Mouse (Mus musculus): ENCODE results near the gene Scrn2. TPM values are rescaled to one million over a fixed set of nuclear protein-coding genes. Genes with fewer than 3 reads are reported as not detected.

Gene Scrn2
- total and polyA plus RNA-seq, 2 experiments from 2014 or later, result 12.4 to 24.0 TPM

DNA sequence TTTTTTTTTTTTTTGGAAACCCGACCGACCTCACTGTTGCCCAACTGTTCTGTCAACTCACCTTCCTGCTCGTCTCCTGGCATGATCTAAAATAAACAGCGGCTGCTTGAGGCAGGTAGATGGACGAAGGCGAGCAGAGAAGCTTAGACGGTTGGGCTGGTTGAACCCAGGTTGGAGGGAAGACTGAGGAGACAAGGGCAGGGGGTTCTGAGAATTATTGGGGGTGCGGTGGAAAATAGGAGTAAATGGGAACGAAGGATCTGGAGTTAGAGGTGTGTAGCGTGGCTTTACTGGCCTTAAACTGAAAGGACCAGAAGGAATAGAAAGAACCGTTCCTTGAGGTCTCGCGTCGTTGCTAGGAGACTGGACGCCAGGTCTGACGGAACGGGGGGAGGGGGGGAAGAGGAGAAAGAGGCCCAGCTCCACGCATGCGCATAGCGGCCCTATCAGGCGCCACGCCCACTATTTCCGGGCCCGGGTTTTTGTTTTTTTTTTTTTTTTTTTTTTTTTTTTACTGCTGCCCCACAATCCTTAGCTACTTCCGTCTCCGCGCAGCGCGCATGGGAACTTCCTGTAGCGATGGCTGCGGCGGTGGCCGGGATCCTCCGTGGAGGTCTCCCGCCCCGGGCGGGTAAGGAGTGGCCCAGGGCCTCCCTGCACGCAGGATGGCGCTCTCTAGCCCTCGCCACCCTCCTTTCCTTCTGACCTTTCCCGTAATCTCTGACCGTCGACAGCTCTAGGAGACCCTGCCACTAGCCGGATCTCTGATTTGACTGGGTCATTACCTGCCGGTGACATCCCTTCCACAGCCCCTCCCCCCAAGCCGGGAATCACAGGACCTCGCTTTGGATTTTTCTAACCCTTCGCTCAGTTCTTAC lies 11.5 kb downstream of the Scrn2 start, which contains the start of the genes Lrrc46 and Mrpl10:
TSS of gene Lrrc46 (minus strand) at position 386 of the 878 bp plus-strand sequence.
TSS of gene Mrpl10 (plus strand) at position 539 of the 878 bp plus-strand sequence.
- Histone ChIP-seq H3K9me3 (ENCODE audit: low read length) (no peaks in the 10 kb centered on the region), H3K27me3 (ENCODE audit: insufficient read depth, low read length) (no peaks in the 10 kb centered on the region), H3K4me3 (ENCODE audit: low read length) (peak within 1 kb of the TSS; percentile 80), H3K27ac (peak within 1 kb of the TSS; percentile 82), H3K4me2 (ENCODE audit: low read depth, low read length) (peak within 1 kb of the TSS; percentile 71), H3K4me1 (ENCODE audit: insufficient read depth, low read length) (peaks cover 5% of the 10 kb centered on the region; the same call in 1 of the 2 replicates), H3K9ac (replicated peaks; ENCODE audit: low read length) (peak within 1 kb of the TSS; percentile 82), H3K36me3 (ENCODE audit: insufficient read depth, low read length) (no peaks in the 10 kb centered on the region)
- 0 out of 2 replicates have a peak, but pooled peaks have one; percentile 2 for TF ChIP-seq CTCF (IDR thresholded peaks at IDR 0.05; ENCODE audit: low read depth)
- DNase-seq (ENCODE audit: low spot score) (peak; percentile 98), ATAC-seq (peak; percentile 94)
- WGBS, result under 1% methylated on average over 48 of the region's 48 CpGs

DNA sequence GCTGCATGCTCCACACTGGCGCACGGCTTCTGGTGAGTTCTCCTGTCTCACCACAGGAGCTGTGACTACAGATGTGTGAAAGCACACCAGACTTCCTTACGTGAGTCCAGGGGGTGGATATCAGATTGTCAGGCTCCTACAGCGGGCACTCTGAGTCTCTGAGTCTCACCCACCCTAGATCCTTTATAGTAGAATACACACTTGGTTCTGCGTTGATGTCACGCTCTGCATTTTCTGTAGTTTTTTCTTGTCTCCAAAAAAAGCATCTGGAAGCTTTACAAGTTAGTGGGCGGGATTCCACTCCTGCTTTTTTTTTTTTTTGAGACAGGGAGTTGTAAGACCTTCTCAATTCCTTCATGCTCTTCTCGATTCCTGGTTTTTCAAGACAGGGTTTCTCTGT lies 15.2 kb downstream of the Scrn2 start:
- Histone ChIP-seq H3K27ac (no peak overlapping the region), H3K4me2 (ENCODE audit: low read depth, low read length) (no peak overlapping the region), H3K4me3 (ENCODE audit: low read length) (no peak overlapping the region), H3K27me3 (ENCODE audit: insufficient read depth, low read length) (no peaks in the 10 kb centered on the region), H3K9ac (replicated peaks; ENCODE audit: low read length) (no peak overlapping the region), H3K36me3 (ENCODE audit: insufficient read depth, low read length) (0 out of 2 replicates have a peak, but pooled peaks cover 6% of the 10 kb centered on the region), H3K4me1 (ENCODE audit: insufficient read depth, low read length) (peaks cover 6% of the 10 kb centered on the region; the same call in 1 of the 2 replicates), H3K9me3 (ENCODE audit: low read length) (no peaks in the 10 kb centered on the region)
- DNase-seq (ENCODE audit: low spot score) (no peak), ATAC-seq (no peak)
- TF ChIP-seq CTCF (IDR thresholded peaks at IDR 0.05; ENCODE audit: low read depth), result no peak
- WGBS, result 97% methylated on average over 8 of the region's 8 CpGs

DNA sequence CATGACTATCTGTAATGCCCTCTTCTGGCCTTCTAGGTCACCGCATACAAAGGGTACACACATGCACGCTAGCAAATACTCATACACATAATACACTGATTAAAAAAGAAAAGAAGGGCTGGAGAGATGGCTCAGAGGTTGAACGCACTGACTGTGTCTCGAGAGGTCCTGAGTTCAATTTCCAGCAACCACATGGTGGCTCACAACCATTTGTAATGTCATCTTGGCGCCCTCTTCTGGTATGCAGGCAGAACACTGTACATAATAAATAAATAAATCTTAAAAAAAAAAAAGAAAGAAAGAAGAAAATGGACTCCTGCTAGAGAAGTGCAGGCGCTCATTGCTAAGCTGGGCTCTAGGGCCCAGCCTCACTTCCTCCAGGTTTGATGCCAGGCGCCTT lies 16.1 kb downstream of the Scrn2 start:
- Histone ChIP-seq H3K36me3 (ENCODE audit: insufficient read depth, low read length) (0 out of 2 replicates have a peak, but pooled peaks cover 6% of the 10 kb centered on the region), H3K4me1 (ENCODE audit: insufficient read depth, low read length) (peaks cover 14% of the 10 kb centered on the region; the same call in 1 of the 2 replicates)
- WGBS, result 85% methylated on average over 7 of the region's 7 CpGs

DNA sequence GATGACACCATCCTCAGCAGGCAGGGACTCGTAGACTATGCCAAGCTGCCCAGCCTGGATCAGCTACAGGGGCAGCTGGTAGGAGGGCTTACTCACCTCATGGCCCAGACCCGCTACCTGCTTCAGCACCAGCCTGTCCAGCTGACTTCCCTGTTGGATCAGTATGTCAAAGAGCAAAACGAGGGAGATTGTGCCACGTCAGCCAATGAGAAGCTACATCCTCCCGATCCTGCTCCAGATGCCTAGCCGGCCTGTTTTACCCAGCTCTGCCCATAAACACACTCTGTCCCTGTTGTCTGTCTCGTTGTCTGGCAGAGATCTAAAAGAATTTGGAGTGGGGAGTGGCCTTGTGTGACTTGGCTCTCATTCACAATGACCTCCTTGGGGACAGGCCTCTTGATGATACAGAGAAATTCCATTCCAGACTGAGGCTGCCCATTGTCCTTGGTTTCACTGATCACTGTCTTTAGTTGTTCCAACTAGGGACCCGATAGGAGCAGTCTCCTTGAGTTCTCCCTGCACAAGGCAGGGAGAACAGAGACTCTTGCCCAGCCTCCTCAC lies 18.4 kb downstream of the Scrn2 start:
- Histone ChIP-seq H3K4me1 (ENCODE audit: insufficient read depth, low read length) (peaks cover 22% of the 10 kb centered on the region), H3K27me3 (ENCODE audit: insufficient read depth, low read length) (no peaks in the 10 kb centered on the region), H3K36me3 (ENCODE audit: insufficient read depth, low read length) (0 out of 2 replicates have a peak, but pooled peaks cover 6% of the 10 kb centered on the region), H3K9ac (replicated peaks; ENCODE audit: low read length) (no peak overlapping the region), H3K4me3 (ENCODE audit: low read length) (no peak overlapping the region), H3K9me3 (ENCODE audit: low read length) (no peaks in the 10 kb centered on the region), H3K4me2 (ENCODE audit: low read depth, low read length) (no peak overlapping the region), H3K27ac (no peak overlapping the region)
- DNase-seq (ENCODE audit: low spot score) (no peak), ATAC-seq (no peak)
- WGBS, result 79% methylated on average over 8 of the region's 8 CpGs
- TF ChIP-seq CTCF (IDR thresholded peaks at IDR 0.05; ENCODE audit: low read depth), result no peak

More for the DNA sequence above, 16.1 kb downstream of the Scrn2 start:
- Histone ChIP-seq H3K27me3 (ENCODE audit: insufficient read depth, low read length) (no peaks in the 10 kb centered on the region), H3K4me2 (ENCODE audit: low read depth, low read length) (no peak overlapping the region), H3K4me3 (ENCODE audit: low read length) (no peak overlapping the region), H3K9ac (replicated peaks; ENCODE audit: low read length) (no peak overlapping the region), H3K9me3 (ENCODE audit: low read length) (no peaks in the 10 kb centered on the region), H3K27ac (no peak overlapping the region)
- DNase-seq (ENCODE audit: low spot score) (peak; percentile 13), ATAC-seq (no peak)
- TF ChIP-seq CTCF (IDR thresholded peaks at IDR 0.05; ENCODE audit: low read depth), result peak; percentile 27

DNA sequence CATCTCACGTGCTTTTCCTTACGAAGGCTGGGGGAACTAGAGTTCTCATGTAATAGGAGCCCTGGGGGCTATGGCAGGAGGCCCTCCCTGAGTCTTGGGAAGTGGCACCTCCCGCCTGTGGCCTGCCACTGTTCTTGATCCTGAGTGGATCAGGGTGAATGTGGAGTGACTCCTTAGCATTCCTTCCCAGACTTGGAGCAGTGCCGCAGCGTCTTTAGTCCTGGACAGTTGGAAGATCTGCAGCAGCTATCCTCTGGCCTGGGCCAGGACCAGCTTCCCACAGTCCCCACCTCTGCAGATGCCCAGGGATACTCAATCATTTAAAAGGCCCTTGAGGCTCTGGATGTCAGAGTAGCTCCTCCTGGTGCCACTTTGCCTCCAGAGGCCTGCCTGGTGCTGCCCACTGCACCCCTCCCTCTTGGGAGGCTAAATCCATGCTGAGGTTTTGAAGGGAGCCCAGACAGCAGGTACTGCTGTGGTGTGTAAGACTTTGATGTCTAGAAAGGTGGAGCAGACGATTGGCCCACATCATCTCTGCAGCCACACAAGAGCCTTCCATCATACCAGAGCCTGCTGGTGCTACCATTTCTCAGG lies 19.9 kb downstream of the Scrn2 start:
- peak overlapping the region; percentile 78; the same call in 1 of the 2 replicates for H3K27ac ChIP-seq
- no peak for DNase-seq (ENCODE audit: low spot score)
- no peak for TF ChIP-seq CTCF (IDR thresholded peaks at IDR 0.05; ENCODE audit: low read depth)
- 73% methylated on average over 6 of the region's 6 CpGs for WGBS
- H3K9me3 ChIP-seq (ENCODE audit: low read length), result no peaks in the 10 kb centered on the region
- no peak overlapping the region for H3K4me2 ChIP-seq (ENCODE audit: low read depth, low read length)
- H3K9ac ChIP-seq (replicated peaks; ENCODE audit: low read length), result no peak overlapping the region
- no peak for ATAC-seq
- peaks cover 17% of the 10 kb centered on the region; the same call in 1 of the 2 replicates for H3K36me3 ChIP-seq (ENCODE audit: insufficient read depth, low read length)
- peaks cover 22% of the 10 kb centered on the region for H3K4me1 ChIP-seq (ENCODE audit: insufficient read depth, low read length)
- no peak overlapping the region for H3K4me3 ChIP-seq (ENCODE audit: low read length)
- H3K27me3 ChIP-seq (ENCODE audit: insufficient read depth, low read length), result no peaks in the 10 kb centered on the region

DNA sequence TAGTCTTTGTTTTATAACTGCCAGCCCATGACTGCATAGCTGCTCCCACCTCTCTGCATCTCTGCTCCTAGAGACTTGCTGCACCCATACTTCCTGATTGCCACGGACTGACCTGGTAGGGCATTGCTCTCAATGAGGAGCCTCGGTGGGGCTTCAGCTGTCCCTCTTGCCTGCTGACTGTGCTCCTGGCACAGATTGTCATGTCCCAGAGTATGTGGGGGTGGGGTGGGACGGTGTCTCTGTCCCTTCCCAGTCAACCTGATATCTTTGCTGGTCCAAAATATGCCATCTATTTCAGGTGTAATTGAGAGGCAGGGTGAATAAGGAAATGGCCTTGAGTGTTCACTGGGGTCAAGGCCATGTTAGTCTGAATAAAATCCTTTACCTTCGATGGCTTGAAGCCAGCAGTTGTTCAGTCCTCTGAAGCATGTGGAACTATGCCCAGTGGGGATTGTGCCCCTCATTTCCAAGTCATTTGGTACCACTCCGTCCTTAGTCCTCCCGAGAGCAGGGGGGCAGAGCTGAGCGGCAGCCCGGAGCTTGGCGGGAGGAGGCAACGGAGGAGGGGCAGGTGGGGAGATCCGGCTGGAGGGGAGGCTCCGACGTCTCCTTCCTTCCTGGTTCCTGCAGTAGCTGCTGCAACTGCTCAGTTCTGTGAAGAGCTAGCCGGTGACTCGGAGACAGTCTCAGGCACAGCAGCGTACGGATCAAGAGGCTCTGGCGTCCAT lies 20.6 kb downstream of the Scrn2 start, which contains the start of gene Osbpl7:
TSS of gene Osbpl7 (plus strand) at position 413 of the 728 bp plus-strand sequence.
- ATAC-seq (peak; percentile 88), DNase-seq (ENCODE audit: low spot score) (peak; percentile 89)
- Histone ChIP-seq H3K27ac (peak within 1 kb of the TSS; percentile 78), H3K27me3 (ENCODE audit: insufficient read depth, low read length) (no peaks in the 10 kb centered on the region), H3K9ac (replicated peaks; ENCODE audit: low read length) (peak within 1 kb of the TSS; percentile 67), H3K9me3 (ENCODE audit: low read length) (no peaks in the 10 kb centered on the region), H3K4me2 (ENCODE audit: low read depth, low read length) (peak within 1 kb of the TSS; percentile 96), H3K36me3 (ENCODE audit: insufficient read depth, low read length) (peaks cover 25% of the 10 kb centered on the region), H3K4me3 (ENCODE audit: low read length) (peak within 1 kb of the TSS; percentile 68), H3K4me1 (ENCODE audit: insufficient read depth, low read length) (peaks cover 22% of the 10 kb centered on the region)
- WGBS, result 4% methylated on average over 18 of the region's 18 CpGs
- peak; percentile 57 for TF ChIP-seq CTCF (IDR thresholded peaks at IDR 0.05; ENCODE audit: low read depth)

Measured in hindbrain, postnatal 0 days (tissue).